Mouse (Mus musculus) kidney, adult 11 months (tissue): Measurements from ENCODE around the gene Thumpd3.

Experiments
- DNase-seq: peaks from one replicate; pipeline ENCODE4 v3.0.0; 2022

Gene Thumpd3

DNA sequence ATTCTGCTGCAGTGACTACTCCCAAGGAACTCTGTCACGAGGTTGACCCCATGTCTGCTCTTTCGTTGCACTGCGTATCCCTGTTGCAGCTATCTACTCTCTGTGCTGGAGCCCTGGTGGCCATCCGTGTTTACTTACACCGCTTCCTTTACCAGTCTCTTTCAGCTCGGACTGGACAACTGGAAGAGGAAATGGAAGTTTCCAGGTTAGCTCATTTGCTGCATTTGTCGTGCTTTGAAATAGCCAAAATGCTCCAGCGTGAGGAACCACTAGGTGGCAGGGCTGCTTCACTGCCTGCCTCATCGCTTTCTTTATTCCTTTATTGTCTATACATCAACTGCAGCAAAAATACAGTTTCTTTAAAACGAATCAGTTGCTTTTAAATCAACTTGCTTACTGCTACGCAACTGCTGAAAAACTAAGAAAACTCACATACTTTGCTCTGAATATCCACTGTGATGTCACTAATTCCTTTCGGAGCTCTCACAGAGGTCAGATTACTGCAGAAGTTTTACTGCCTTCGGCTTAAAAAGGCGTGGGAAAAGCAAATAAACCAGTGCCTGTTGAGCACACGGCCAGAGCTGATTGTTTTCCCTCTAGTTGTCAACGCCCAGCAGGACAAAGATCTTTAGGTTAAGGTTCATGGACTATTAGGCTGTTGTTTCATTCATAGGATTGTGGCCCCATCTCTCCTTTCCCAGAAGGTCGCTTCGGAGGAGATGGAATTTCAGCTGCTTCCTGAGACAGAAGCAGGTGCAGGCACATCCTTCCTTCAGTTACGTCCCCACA is 7.9 kb upstream of the Thumpd3 start:
- DNase-seq, result peak; percentile 68

GRCm38 (mm10) chr6:113038735-113039058 is 7.3 kb upstream of the Thumpd3 start:
- DNase-seq, result no peak

GRCm38 (mm10) chr6:113040319-113040718 is 5.7 kb upstream of the Thumpd3 start:
- no peak for DNase-seq

DNA sequence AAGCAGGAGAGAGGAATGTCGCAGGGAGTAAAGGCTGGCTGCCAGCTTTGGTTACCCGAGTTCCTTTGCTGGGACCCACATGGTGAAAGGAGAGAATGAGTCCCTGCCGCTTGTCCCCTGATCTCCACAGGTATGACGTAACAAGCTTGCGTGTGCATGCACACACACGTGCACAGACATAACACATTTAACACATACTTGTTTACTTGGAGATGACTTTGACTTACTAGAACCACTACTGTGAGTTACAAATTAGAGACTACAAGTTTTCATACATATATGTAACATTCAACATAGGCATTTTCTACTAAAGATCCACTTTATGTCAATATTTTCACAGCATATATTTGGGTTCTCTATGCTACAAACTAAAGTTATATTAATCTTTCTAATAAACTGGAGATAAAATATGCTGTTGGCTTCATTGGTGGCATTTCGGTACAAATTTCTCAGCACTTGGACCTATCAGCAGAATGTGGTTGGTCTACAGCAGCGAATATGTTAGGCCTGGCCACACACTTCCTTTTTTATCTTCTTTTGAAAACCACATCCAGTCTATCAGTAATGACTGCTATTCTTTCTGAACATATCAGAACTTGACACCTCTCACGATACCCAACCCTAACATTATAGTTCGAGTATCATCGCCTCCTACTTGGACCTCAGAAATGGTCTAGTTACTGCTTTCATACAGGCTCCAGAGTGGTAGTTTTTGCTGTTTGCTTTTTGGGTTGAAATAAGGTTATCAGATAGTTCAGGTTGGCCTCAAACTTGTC is 4.6 kb upstream of the Thumpd3 start:
- DNase-seq, result no peak

GRCm38 (mm10) chr6:113045575-113045974 is 450 bp upstream of the Thumpd3 start:
- DNase-seq, result peak; percentile 26

GRCm38 (mm10) chr6:113047016-113047746 is 1.2 kb downstream of the Thumpd3 start:
- DNase-seq, result no peak

DNA sequence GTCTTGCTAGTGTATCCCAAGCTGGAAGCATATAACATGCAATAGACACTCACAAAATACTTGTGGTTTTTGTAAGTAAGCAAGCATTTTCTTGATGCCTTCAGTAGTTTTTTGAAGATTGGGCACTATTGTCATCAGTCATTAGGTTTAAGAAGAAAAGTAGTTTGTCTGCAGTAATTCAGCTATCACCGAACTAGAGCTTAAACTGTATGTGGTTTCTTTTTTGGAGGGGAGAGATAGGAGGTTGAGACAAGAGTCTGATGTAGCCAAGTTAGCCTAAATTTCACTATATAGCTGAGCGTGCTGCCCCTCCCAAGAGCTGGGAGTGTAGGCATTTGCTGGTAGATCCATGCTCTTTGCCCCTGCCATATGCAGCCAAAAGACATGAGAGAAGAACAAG is 2.3 kb downstream of the Thumpd3 start:
- no peak for DNase-seq

DNA sequence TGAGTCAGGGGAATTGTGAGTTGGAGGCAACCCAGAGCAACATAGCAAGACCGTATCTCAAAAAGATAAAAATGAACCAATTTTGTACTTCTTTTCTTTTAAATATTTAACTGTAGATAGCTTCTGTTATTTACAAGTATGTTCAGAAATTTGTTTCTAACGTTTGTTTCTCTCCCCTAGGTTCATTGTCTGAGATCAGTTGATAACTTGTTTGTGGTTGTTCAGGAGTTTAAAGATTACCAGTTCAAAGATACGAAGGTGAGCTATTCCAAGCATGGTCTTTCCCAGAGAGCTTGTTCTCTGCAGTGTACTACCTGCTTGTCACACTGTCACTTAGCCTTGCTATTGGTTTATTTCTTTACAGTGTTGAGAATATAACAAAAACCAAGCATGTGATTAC is 3.1 kb downstream of the Thumpd3 start:
- no peak for DNase-seq

DNA sequence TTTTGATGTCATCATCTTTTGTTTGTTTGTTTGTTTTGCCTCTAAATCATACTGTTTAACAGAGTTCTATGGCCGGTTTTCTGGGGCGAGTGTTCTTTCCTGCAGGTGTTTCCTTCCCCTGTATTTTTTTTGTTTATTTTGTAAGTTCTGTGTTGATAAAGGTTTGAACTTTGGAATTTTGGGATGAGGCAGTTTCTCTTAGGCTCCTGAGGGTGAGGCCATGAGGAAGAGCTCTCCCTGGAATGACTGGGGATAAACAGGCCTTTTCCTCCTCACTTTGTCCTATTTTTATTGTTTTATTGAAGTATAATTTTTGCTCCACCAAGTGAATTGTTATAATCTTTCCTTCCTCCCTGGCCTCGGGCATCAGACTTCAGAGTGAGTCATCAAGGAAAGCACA is 6.9 kb downstream of the Thumpd3 start:
- no peak for DNase-seq

DNA sequence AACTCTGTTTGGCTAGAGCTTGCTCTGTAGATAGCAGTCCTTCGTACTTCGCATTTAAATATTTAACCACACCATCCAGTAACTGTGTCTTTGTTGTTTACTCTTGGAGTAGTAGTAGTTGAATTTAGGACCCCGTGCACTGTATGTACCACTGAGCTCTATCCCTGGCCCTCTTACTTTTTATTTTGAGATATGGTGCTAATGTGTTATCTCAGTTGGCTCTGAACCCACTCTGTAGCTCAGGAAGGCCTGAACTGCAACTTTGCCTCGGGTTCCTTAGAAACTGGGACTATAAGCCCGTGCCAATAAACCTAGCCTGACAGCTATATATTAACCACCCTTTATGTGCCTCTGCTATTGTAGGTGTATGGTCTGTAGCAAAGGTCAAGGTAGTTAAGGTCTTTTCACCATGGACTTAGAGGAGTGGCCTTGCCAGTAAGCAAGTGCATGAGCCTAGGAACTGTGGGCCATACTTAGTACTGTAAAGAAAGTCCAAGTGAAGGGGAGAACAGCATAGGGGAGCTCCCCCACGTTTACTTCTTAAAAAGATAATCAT is 8.6 kb downstream of the Thumpd3 start:
- DNase-seq, result no peak

- no peak for DNase-seq
Measured at GRCm38 (mm10) chr6:113060892-113061563, 15.0 kb downstream of the Thumpd3 start.

- DNase-seq, result peak; percentile 82
Measured at GRCm38 (mm10) chr6:113062253-113062652, 16.2 kb downstream of the Thumpd3 start.

GRCm38 (mm10) chr6:113063363-113063762 is 17.3 kb downstream of the Thumpd3 start:
- DNase-seq, result no peak

- DNase-seq, result peak; percentile 10
Measured at GRCm38 (mm10) chr6:113065186-113065585, 19.2 kb downstream of the Thumpd3 start.

DNA sequence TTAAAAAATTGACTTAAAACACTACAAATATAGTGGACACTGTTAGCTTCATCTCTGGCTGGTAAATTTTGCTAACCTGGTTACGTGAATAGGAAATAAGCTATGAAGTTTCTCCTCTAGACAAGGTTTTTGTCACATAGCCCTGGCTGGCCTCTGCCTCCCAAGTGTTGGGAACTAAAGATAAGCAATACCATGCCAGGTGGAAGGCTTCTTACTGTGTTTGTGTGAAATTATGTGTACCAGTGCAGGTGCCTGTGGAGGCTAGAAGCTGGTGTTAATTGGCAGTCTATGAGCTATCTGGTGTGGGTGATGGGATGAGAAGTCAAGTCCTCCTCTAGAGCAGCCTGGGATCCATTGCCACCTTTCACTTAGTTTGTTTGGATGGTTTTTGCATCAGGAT is 23.1 kb downstream of the Thumpd3 start:
- no peak for DNase-seq

DNA sequence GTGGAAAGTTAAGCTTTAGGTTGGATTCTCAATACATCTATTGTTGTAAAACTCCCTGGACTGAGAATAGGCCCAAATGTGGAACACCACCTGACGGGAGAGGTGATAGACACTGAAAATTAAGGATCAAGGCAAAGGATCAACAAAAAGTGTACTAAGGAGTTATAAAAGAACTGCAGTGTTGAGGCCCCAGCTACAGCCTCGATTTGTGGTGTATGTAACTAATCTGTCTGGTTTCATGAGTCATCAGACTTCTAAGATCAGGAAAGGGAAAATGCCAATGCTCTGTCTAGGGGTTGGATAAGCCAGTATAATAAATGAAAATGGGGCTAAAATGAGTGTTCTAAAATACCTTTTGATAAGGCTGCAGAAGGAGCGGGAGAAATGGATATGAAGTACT is 29.2 kb downstream of the Thumpd3 start:
- DNase-seq, result no peak

DNA sequence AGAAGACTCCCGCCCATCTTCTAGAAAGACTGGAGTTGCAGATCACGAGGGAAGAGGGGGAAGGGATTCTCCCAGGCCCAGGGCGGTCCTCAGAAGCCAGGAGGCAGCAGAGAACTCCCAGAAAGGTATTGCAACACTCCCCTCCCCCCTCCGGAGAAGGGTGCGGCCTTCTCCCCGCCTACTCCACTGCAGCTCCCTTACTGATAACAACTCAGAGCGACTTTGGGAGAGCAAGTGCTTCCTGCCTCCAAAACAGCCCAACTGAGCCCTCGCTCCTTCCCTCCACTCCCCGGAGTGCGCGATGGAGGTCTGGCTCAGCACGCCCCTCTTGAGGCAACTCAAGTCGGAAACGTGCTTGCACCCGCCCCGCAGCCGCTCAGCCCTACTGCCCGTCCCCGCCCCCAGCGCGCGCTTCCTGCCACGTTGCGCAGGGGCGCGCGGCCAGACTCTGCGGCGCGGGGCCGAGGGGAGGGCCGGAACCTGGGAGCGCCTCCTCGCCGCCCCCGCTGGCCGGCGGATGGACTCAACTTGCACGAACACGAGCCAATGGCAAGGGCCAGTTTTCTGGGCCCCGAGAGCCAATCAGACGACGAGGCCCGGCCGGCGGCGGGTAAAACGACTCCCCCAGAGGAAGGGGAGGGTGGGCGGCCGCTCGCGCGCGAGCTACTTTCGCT is 30.1 kb downstream of the Thumpd3 start:
- DNase-seq, result peak; percentile 96

GRCm38 (mm10) chr6:113076686-113077516 is 30.9 kb downstream of the Thumpd3 start, which contains the start of gene Setd5:
TSS of gene Setd5 (plus strand) at chr6:113077365.
- DNase-seq, result peak; percentile 97

DNA sequence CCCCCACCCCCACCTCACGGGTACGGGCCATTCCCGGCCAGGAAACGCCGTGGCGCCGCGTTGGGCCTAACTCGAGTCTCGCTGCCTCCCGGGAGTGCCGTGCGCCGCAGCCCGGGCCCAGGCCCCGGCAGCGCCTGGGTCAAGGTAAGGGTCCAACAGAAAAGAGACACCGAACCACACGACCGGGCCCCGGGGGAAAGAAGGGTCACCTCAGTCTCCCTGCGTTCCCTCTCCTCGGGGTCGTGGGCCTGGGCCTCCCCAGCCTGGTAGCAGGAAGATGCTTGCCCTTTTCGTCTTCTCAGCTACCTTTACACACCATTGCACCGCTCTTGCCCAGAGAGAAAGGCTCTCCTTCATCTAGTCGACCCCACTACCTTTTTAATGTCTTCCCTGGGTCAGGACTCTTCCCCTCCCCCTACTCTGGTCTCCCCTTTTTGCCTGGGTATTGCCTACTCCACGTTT is 31.6 kb downstream of the Thumpd3 start:
- no peak for DNase-seq

DNA sequence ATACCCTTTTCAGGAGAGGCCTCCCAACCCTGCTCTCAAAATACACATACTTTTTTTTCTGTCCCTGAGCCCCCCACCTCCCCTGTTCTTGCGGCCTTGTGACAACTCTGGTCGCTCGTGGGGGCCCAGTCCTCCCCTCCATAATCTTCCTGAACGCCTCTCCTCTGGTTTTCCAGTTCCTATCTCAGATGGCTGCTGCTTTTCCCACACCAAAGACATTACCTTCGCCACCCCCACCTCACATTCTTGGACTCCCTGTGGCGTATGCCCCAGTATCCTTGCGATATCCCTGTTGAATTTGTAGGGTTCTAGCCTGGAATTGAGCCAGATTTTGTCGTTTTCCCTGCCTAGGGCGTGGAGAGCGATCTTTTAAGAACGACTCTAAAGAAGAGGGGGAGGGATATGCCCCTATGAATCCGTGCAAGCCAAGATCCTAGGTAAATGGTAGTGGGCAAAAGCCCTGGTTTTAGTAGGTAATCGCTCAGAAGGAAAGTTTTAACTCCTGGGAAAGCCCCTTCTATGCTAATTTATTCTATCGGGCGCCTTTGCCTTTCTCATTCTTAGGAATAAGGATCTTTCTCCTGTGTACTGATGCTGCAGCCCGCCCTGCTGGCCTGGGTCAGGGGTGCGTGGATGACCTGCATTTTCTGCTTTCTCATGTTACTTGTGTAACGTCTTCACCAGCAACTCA is 32.2 kb downstream of the Thumpd3 start:
- no peak for DNase-seq
